Mouse (Mus musculus) neural tube, embryonic 13.5 days (tissue): ENCODE results near the gene Hmga2. TPM values are rescaled to one million over a fixed set of nuclear protein-coding genes. Genes with fewer than 3 reads are reported as not detected.
A peak's percentile ranks its signal among the peaks of the same experiment; 100 is the strongest.
"Not testable (repeated sequence)": the region's sequence is repeated elsewhere in the genome, so short reads cannot be mapped to it uniquely, and the experiment has no call there.

Source experiments
- ATAC-seq: fragments of 200-750 bp; cut with Nextera tagmentation; 2 replicates; pipeline ENCODE4 v1.8.0; 2017; ENCODE audit warnings: low read depth, mild to moderate bottlenecking, moderate TSS enrichment, moderate library complexity
- H3K27ac ChIP-seq: fragments of 300-500 bp; sonication (generic); replicated peaks from 2 replicates; pipeline ENCODE4 v1.5.1; 2015; ENCODE audit warnings: moderate library complexity, mild to moderate bottlenecking, inconsistent platforms
- H3K27me3 ChIP-seq: fragments of 300-500 bp; sonication (generic); 2 replicates; pipeline ENCODE4 v1.6.1; 2015; ENCODE audit warnings: mild to moderate bottlenecking, inconsistent platforms
- H3K36me3 ChIP-seq: fragments of 300-500 bp; sonication (generic); 2 replicates; pipeline ENCODE4 v1.6.1; 2015; ENCODE audit warnings: mild to moderate bottlenecking, inconsistent platforms
- H3K4me1 ChIP-seq: fragments of 300-500 bp; sonication (generic); replicated peaks from 2 replicates; pipeline ENCODE4 v1.6.1; 2015; ENCODE audit warnings: inconsistent platforms
- H3K4me2 ChIP-seq: fragments of 300-500 bp; sonication (generic); 2 replicates; pipeline ENCODE4 v1.6.1; 2015; ENCODE audit warnings: inconsistent platforms, mild to moderate bottlenecking, moderate library complexity
- H3K4me3 ChIP-seq: fragments of 300-500 bp; sonication (generic); 2 replicates; pipeline ENCODE4 v1.5.1; 2015; ENCODE audit warnings: mild to moderate bottlenecking, inconsistent platforms
- H3K9ac ChIP-seq: fragments of 300-500 bp; sonication (generic); 2 replicates; pipeline ENCODE4 v1.6.1; 2015; ENCODE audit warnings: moderate library complexity, mild to moderate bottlenecking, inconsistent platforms
- H3K9me3 ChIP-seq: fragments of 300-500 bp; sonication (generic); 2 replicates; pipeline ENCODE4 v1.6.1; 2016; ENCODE audit warnings: inconsistent platforms
- WGBS: fragments of 180-500 bp; shearing (Covaris S2); methylation state at CpG from one replicate; pipeline ENCODE4 v1.1.7; 2015; 5-methylcytosine and 5-hydroxymethylcytosine counted together
- polyA plus RNA-seq: library from polyadenylated mRNA; unstranded; fragments of >200 nt; fragmentation: Nextera tagmentation; extraction: Ambion mirVana; gene quantifications from 2 replicates; pipeline ENCODE4 v1.2.1, GENCODE M21; 2015

The Hmga2 gene
- polyA plus RNA-seq, 1 experiment from 2014 or later, result 3.7 TPM

DNA sequence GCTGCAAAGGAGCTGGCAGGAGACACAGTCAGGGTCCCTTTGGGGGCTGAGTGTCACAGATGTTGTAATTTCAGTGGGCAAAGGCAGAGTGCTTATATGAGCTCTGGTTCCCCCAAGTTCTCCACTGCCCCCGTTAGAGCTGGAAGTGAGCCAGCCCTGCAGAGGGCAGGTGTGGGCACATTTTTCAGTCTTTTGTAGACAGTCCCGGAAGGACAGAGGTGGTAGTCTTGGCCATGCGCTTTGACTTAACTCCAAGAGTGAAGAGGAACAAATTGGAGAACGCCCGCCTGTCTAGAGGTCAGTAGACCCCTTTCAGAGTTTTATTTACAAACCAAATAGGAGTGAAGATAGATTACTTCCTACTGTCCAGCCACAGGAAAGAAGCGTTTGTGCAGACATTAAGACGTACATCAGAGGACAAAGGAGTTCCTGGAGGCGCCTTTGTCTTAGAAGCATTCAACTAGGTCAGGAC lies 87.8 kb downstream of the Hmga2 start:
- peak; percentile 32 for ATAC-seq
- 11% methylated on average over 8 of the region's 8 CpGs for WGBS
- peak overlapping the region; percentile 28; the same call in 1 of the 2 replicates for H3K4me2 ChIP-seq

DNA sequence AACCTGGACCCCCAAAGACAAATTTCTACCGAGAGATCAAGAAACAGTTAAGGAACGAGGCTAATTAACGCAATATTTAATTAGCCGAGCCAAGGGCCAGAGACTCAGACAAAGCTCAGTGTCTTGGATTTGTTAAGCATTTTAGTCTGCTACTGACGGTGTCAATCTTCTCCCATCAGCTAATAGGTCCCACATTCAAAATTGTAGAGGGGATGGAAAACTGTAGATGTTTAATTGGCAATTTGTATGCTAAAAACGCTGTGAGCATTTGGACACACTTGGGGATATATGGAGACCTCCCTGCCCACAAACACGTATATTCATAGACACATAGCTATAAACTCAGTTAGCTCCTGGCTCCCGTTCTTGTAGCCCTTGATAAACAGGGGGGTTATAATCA lies 89.2 kb downstream of the Hmga2 start:
- no peaks in the 10 kb centered on the region for H3K36me3 ChIP-seq
- no peak overlapping the region for H3K4me3 ChIP-seq
- H3K4me1 ChIP-seq, result peaks cover 72% of the 10 kb centered on the region
- no peak overlapping the region for H3K27ac ChIP-seq
- 52% methylated on average over 8 of the region's 8 CpGs for WGBS
- peaks cover 48% of the 10 kb centered on the region for H3K27me3 ChIP-seq
- H3K4me2 ChIP-seq, result no peak overlapping the region
- H3K9me3 ChIP-seq, result no peaks in the 10 kb centered on the region
- ATAC-seq, result no peak
- no peak overlapping the region for H3K9ac ChIP-seq

More for the DNA sequence above, 87.8 kb downstream of the Hmga2 start:
- peaks cover 75% of the 10 kb centered on the region for H3K4me1 ChIP-seq
- H3K27ac ChIP-seq, result no peak overlapping the region
- no peak overlapping the region for H3K4me3 ChIP-seq
- H3K9ac ChIP-seq, result no peak overlapping the region
- no peaks in the 10 kb centered on the region for H3K36me3 ChIP-seq
- H3K27me3 ChIP-seq, result peaks cover 60% of the 10 kb centered on the region
- no peaks in the 10 kb centered on the region for H3K9me3 ChIP-seq

DNA sequence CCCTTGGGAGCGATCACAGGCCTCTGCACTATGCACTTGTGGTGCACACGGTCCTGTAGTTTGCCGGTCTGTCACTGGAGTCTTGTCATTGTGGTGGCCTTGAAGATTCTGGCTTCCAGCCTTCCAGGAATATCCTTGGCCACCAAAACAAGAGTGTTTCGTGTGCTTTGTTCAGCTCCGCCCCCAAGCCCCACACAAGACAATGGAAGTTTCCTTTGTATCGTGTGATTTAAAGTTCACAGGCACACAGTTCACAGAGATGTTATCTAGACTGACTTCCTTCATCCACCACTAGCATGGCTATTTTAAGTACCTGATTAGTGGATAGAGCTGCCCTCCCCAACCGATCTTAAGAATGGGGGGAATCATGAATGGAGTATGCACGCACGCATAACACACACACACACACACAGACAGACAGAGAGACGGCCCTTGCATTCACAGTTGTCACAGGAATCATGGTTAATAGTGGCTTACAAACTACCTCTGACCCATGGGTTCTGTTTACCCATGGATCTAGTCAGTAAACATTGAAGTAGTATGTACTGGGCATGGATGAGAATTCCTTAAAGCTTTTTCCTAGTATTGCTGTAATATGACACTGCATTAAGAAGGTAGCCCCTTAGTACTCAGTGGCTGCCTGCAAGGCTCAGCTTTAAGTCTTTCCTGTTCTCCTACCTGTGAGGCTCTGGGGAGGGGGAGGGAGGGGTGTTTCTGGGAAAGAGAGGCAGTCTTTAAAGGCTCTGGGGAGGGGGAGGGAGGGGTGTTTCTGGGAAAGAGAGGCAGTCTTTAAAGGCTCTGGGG lies 91.3 kb downstream of the Hmga2 start:
- H3K4me1 ChIP-seq, result peaks cover 59% of the 10 kb centered on the region
- H3K36me3 ChIP-seq, result no peaks in the 10 kb centered on the region
- H3K27ac ChIP-seq, result peak overlapping the region; percentile 15
- H3K9me3 ChIP-seq, result no peaks in the 10 kb centered on the region
- peaks cover 32% of the 10 kb centered on the region for H3K27me3 ChIP-seq
- no peak overlapping the region for H3K9ac ChIP-seq
- ATAC-seq, result peak; percentile 19; the same call in 1 of the 2 replicates
- H3K4me2 ChIP-seq, result no peak overlapping the region; the same call in 1 of the 2 replicates
- 30% methylated on average over 10 of the region's 10 CpGs for WGBS
- no peak overlapping the region for H3K4me3 ChIP-seq

DNA sequence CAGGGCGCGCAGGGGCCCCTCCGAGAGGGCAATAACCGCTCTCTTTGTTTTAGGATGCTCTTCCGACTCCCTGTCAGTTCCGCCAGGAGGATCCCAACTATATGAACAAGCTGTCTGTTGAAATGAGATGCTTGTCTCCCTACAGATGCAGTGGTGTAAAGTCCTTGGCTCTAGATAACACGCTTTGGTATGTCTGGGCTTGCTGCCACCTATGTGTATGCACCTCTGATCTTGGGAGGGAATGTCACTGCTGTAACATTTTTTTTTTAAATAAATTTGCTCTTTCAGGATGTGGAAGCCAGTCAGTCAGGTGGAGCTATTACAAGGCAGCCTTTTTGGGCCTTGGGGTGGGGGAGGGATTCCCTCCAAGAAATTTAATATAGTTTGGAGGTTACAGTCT lies 92.2 kb downstream of the Hmga2 start:
- Histone ChIP-seq H3K9ac (no peak overlapping the region; the same call in 1 of the 2 replicates), H3K27ac (no peak overlapping the region), H3K9me3 (no peaks in the 10 kb centered on the region), H3K4me3 (no peak overlapping the region), H3K4me1 (peaks cover 54% of the 10 kb centered on the region), H3K27me3 (peaks cover 27% of the 10 kb centered on the region; the same call in 1 of the 2 replicates), H3K4me2 (no peak overlapping the region), H3K36me3 (no peaks in the 10 kb centered on the region)
- WGBS, result 49% methylated on average over 7 of the region's 7 CpGs
- ATAC-seq, result no peak

DNA sequence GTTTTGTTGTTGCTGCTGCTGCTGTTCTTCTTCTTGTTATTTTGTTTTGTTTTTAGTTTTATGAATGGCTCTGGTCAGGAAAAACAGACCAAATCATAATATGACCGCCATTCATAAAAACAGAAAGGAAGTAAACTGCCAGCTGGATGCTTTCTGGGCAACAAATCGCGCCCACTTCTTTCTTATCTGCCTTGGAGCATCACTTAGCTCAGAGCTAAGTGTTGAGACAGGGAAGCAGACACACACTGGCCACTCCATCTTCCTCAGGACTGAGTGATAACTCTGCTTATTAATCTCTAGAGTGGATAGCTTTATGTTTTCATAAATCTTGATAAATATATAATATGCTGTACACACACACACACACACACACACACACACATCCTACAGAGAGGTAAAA lies 98.5 kb downstream of the Hmga2 start:
- 74% methylated on average over 3 of the region's 3 CpGs for WGBS
- ATAC-seq, result peak; percentile 36; the same call in 1 of the 2 replicates
- H3K27ac ChIP-seq, result no peak overlapping the region

DNA sequence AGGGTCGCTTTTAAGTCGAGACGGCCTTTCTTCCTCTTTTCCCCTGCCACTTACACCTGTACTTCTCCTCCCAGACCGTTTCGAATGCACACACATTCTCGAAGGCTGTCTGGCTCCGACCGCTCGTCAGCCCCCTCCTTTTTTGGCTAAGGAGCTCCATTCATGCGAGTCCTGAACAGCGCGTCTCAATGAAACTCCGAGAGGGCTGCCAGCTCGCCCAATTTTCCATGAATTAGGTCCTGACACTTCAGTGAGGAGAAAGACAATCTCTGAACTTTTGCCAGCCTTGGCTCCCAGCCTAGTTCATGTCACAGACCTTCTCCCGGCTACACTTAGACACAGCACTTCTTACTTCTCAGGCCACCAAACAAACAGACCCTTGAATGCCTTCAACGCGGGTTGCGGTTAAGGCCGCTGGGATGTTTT lies 98.9 kb downstream of the Hmga2 start:
- Histone ChIP-seq H3K4me1 (peaks cover 30% of the 10 kb centered on the region), H3K27ac (no peak overlapping the region), H3K4me2 (peak overlapping the region; percentile 37), H3K9ac (no peak overlapping the region), H3K9me3 (no peaks in the 10 kb centered on the region), H3K27me3 (peaks cover 10% of the 10 kb centered on the region; the same call in 1 of the 2 replicates), H3K4me3 (no peak overlapping the region), H3K36me3 (no peaks in the 10 kb centered on the region)
- peak; percentile 93 for ATAC-seq
- 15% methylated on average over 19 of the region's 19 CpGs for WGBS

More for the DNA sequence above, 98.5 kb downstream of the Hmga2 start:
- Histone ChIP-seq H3K4me2 (peak overlapping the region; percentile 37; the same call in 1 of the 2 replicates), H3K4me3 (no peak overlapping the region), H3K27me3 (peaks cover 10% of the 10 kb centered on the region; the same call in 1 of the 2 replicates), H3K9ac (no peak overlapping the region), H3K4me1 (peaks cover 30% of the 10 kb centered on the region), H3K9me3 (no peaks in the 10 kb centered on the region), H3K36me3 (no peaks in the 10 kb centered on the region)

DNA sequence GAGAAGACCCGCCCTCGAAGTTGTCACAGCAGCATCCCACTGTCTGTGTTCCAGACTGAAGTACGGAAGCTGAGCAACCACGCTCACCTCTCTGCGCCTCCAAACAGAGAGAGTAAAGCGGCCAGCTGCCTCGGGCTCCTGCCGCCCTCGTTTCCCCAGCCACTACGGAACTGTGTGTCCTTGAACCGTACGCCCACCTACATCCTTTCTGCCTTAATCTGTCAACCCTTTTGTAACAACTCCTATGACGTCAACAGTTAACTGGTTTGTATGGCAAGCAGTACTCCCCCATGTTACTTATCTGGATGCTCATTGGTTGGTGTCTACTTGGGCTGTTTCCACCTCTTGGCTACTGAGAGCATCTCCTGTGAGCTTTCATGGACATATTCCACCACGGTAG lies 100.8 kb downstream of the Hmga2 start:
- H3K4me3 ChIP-seq, result no peak overlapping the region
- ATAC-seq, result no peak
- H3K9ac ChIP-seq, result no peak overlapping the region
- no peak overlapping the region for H3K4me2 ChIP-seq
- peaks cover 10% of the 10 kb centered on the region; the same call in 1 of the 2 replicates for H3K27me3 ChIP-seq
- 88% methylated on average over 14 of the region's 14 CpGs for WGBS
- H3K9me3 ChIP-seq, result no peaks in the 10 kb centered on the region
- no peaks in the 10 kb centered on the region for H3K36me3 ChIP-seq
- no peak overlapping the region for H3K27ac ChIP-seq
- H3K4me1 ChIP-seq, result peaks cover 32% of the 10 kb centered on the region

DNA sequence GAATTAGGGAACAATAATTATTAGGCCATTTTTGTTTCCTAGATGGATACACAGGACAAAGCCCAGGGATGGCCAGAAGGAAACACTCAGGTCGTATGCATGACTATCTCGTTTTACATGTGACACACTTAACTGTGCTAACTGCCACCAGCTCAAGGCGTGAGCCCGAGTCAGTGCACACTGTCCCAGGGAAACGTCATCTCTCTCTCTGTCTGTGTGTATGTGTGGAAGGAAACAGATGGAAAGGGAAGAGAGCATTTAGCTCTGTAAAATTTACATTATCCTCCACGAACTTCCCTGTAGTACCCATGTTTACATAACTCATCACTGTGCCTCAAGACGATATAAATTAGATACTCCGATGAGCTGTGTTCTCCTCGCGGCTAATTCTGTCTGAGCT lies 105.1 kb downstream of the Hmga2 start:
- Histone ChIP-seq H3K27ac (no peak overlapping the region), H3K9me3 (no peaks in the 10 kb centered on the region), H3K4me2 (no peak overlapping the region), H3K4me1 (peaks cover 19% of the 10 kb centered on the region), H3K9ac (no peak overlapping the region), H3K4me3 (no peak overlapping the region), H3K36me3 (no peaks in the 10 kb centered on the region), H3K27me3 (peaks cover 5% of the 10 kb centered on the region; the same call in 1 of the 2 replicates)
- ATAC-seq, result no peak
- 72% methylated on average over 10 of the region's 10 CpGs for WGBS

DNA sequence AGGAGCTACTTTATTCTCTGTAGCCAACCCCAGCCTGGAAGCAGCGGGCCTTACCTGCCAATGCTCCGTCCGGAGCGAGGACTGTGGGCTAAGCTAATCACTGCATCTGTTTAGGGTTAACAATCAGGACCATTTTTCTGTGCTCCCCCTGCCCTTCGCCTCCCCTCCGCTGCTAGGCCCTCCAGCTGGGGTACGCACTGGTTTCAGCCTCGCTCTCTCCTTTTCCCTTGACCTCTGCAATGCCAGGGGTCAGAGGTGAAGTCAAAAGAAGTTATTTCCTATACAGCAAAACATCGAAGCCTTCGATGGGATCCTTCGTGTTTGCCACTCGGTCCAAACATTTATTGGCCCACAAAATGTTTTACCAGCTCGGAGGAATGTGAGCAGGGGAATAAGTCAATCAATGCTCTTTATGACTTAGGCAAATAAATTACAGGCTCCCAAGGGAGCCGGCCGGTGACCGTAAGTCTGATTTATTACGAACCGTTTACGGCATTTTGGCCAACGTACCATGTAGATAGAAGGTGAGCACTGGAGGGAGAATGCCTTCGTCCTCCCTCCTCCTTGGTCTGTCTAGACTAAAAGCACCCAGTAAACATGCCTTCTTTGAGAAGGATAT lies 107.0 kb downstream of the Hmga2 start:
- no peaks in the 10 kb centered on the region for H3K27me3 ChIP-seq
- WGBS, result 25% methylated on average over 21 of the region's 21 CpGs
- no peaks in the 10 kb centered on the region for H3K36me3 ChIP-seq
- H3K9me3 ChIP-seq, result no peaks in the 10 kb centered on the region
- H3K9ac ChIP-seq, result 0 out of 2 replicates have a peak overlapping the region, but pooled peaks have one; percentile 22
- H3K4me2 ChIP-seq, result peak overlapping the region; percentile 17
- no peak overlapping the region for H3K27ac ChIP-seq
- H3K4me3 ChIP-seq, result no peak overlapping the region
- ATAC-seq, result no peak
- H3K4me1 ChIP-seq, result peaks cover 32% of the 10 kb centered on the region

DNA sequence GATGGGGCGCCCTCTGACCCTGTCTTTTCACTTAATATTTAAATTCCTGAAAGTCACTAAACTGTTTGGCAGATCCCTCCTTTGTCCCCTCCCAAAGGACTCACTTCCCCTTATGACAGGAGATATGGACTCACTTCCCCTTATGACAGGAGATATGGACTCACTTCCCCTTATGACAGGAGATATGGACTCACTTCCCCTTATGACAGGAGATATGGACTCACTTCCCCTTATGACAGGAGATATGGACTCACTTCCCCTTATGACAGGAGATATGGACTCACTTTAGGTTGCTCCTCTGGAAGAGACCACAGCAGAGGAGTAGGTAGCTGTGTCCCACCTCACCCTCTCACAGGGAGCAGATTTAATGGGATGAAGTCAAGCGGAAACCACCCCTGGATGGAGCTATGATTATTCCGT lies 110.1 kb downstream of the Hmga2 start:
- H3K9me3 ChIP-seq, H3K9ac ChIP-seq, H3K36me3 ChIP-seq, ATAC-seq, H3K4me3 ChIP-seq, H3K27me3 ChIP-seq: not testable (repeated sequence)
- 0 out of 2 replicates have a peak overlapping the region, but pooled peaks have one; percentile 46 for H3K27ac ChIP-seq
- 84% methylated on average over 3 of the region's 3 CpGs for WGBS
- H3K4me1 ChIP-seq, result peaks cover 34% of the 10 kb centered on the region
- H3K4me2 ChIP-seq, result peak overlapping the region; percentile 35; the same call in 1 of the 2 replicates

DNA sequence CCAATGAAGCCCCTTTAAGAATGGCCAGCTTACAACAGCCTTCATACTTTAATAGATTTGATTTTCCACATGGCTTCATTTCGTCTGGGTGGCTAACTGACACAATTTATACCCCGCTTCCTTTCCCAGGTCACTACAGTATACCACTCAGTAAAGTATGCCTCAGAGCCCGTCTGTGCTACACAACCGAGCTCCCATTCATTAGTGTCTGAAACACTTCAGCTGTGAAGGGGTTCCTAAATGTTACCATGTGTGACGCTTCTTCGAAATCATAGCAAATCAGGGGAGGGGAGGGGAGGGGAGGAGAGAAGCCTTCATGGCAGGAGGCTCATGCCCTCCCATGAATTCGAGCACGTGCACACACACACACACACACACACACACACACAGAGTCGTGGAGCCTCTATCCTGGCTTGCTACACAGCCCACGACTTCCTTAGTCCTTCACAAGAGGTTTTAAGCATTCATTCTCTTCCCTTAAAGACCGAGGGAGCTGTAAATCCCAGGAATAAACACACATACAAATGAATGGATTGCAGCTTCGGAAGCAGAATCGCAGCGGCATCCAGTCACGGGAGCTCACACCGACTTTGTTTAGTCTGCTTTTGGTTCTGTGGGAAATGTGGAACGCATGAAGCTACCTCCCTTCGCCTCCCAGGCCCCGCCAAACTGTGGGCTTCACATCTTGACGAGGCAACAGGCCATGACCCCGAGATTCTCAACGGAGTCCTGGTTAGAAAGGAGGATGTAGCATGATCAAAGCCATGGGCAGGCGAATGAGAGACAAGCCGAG lies 110.7 kb downstream of the Hmga2 start:
- 36% methylated on average over 24 of the region's 24 CpGs for WGBS
- peak; percentile 81 for ATAC-seq
- H3K4me1 ChIP-seq, result peaks cover 33% of the 10 kb centered on the region
- H3K4me3 ChIP-seq, result no peak overlapping the region
- H3K27ac ChIP-seq, result peak overlapping the region; percentile 46; the same call in 1 of the 2 replicates
- peak overlapping the region; percentile 35 for H3K4me2 ChIP-seq
- H3K9me3 ChIP-seq, result no peaks in the 10 kb centered on the region
- no peaks in the 10 kb centered on the region for H3K36me3 ChIP-seq
- no peaks in the 10 kb centered on the region for H3K27me3 ChIP-seq
- H3K9ac ChIP-seq, result no peak overlapping the region
